Mouse (Mus musculus): ENCODE results near the gene Tk2.
"Not testable (repeated sequence)": the region's sequence is repeated elsewhere in the genome, so short reads cannot be mapped to it uniquely, and the experiment has no call there.

Gene Tk2

GRCm38 (mm10) chr8:104248276-104248675 lies at the start of gene Tk2:
Gene Tk2, minus strand, starts transcription at chr8:104248558.
- DNase-seq = peak; percentile 51

DNA sequence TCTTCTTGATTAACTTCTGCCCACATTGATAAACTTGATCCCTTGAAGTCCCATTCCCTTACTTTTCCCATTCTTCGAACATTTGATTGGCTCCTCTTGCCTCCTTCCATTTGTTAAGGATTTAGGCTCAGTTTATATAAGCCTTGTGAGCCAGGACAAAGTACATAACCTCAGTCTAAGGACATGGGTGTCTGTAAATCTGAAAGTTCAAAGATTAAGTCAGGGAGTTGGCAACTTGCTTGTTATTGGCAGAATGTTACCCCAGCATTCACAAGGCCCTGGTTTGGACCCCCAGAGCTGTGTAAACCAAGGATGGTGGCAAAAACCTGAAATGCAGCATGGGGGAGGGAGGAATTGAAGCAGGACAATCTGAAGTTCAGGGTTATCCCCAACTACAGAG lies 46.0 kb upstream of the Tk2 start:
- no peak for DNase-seq

DNA sequence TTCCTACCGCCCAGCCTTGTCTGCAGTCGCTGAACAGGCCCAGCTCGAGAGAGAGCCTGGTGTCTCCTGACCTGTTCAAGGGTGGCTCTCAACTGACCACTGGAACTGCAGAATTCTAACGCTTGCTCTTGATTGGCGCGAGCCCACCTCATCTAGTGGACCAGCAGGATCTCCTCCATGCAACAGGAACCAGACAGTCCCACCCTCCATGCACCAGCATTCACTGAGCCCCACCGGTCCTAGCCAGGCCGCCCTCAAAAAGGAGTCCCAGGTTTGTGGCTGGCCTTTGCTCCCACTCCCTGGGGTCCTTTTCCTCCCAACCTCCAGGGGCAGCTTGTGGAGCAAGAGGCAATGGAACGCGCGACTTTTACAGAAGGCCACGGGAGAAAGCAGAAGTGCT lies 44.7 kb upstream of the Tk2 start, which contains the start of gene Cmtm2a:
Gene Cmtm2a, minus strand, starts transcription at position 101 of the 400 bp plus-strand sequence.
- DNase-seq = not testable (repeated sequence)

DNA sequence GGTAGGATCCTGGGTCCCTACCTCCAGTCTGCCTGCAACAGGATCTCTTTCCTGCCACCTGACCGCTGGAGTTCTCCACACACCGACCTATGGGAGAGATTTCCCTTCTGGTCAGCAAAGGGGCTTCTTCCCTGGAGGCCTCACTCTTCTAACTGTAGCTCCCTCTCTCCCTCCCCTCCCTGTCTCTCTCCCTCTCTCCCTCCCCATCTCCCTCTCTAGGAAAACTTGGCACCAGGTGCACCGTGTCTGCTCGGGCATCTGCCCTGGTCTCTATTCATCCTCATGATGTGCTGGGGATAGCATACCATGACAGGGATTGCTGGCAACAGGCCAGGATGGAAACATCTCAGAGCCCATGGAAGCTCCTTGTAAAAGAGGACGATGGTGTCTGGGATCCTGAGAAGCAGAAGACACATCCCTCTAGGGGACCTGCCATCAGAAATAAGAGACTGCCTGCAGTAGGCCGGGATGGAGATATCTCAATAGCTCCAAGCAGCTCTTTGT lies 20.6 kb upstream of the Tk2 start:
- DNase-seq = no peak

- no peak for DNase-seq
Measured at GRCm38 (mm10) chr8:104268368-104268767, 20.0 kb upstream of the Tk2 start.

GRCm38 (mm10) chr8:104264271-104264935 lies 16.0 kb upstream of the Tk2 start:
- DNase-seq = not testable (repeated sequence)

DNA sequence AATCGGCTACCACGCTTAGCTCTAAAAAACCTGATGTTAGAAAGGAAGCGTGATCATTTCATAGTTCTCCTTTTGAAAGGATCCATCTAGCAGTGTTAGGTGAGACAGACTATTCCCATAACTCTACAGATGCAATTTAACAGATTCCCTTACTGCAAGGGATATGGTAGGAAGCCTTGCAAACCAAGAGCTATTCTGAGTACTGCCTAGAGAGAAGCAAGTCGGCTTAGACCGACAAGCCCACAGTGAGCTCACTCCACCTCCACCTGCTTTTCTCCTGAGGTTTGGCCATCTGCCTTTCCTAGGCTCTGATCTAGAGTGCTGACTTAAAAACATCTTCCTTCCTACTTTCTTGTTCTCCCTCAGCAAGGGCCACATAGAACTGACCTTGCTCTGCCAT lies 13.4 kb upstream of the Tk2 start:
- not testable (repeated sequence) for DNase-seq

DNA sequence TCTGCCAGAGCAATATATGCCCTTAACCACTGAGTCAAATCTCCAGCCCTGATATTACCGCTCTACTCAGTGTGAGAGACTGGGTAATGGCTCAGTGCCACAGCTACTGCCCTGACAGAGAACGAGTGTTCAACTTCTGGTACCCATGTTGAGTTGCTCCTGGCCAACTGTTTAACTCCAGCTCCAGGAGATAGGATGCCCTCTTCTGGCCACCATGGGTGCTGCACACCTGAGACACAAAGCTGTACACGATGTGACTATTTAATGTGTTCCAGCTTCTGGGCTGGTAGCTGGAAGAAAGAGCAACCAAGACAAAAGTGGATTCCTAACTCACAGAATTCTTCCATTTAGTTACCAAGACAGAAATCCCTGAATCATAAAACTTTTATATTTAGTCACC lies 4.7 kb upstream of the Tk2 start:
- DNase-seq = no peak

DNA sequence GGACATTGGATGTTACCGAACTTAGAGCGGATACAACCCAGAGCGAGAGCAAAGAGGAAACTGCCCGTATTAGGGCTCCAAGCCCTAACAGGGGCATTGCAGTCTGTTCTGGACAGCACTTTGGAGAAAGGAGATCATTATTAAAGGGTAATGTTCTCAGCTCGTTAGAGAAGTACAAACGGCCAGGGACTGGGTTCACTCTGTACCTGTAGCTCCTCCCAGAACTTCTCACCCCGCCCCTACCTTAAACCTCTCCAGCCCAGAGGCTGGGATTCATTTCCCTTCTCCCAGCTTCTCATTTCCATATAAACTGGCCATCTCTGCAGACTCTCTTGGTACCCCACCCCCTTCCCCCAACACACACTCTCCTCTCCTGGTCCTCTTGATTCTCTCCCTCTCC lies 3.1 kb upstream of the Tk2 start:
- no peak for DNase-seq

- DNase-seq = peak; percentile 73
Measured at GRCm38 (mm10) chr8:104250439-104251367, 2.3 kb upstream of the Tk2 start, which contains the start of gene Cklf. Gene Cklf, plus strand, starts transcription at chr8:104250861.

DNA sequence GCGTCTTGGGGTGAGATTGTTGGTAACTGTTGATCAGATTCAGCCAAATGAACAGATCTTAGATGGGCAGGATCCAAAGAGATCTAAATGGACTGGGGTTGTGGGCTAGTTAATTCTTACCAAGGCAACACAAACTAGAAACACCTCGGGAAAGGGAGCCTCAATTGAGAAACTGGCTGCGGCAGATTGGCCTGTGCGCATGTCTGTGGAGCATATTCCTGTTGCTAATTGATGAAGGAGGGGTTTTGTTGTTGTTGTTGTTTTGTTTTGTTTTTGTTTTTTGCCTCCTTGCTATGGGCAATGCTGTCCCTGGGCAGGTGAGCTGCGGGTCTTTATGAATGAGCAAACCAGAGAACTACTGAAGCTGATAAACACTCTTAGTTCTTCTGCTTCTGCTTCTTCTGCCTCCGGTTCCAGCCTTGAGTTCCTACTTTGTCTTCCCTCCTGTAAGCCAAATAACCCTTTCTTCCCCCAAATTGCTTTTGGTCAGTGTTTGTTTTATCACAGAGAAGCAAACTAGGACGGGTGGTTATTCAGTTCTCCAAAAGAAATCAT lies 1.2 kb upstream of the Tk2 start:
- DNase-seq = no peak

DNA sequence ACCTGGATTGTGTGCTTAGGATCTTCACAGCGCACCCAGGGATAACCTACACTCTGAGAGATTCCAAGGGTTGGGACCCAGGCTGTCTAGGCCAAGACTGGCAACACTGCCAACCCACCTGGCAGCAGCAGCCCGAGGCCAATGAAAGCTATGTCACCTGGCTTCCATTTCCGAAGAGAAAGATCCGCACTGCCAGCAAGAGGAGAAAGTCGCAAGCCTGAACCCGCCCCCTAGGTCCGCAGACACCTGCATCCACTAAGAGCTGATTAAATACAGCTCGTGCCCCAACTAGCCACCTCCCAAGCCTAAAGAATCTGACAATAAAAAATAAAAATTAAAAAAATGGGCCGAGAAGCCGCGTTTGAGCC lies 466 bp downstream of the Tk2 start:
- peak; percentile 22 for DNase-seq

GRCm38 (mm10) chr8:104247054-104247907 lies 1.1 kb downstream of the Tk2 start:
- DNase-seq = no peak

GRCm38 (mm10) chr8:104246621-104247020 lies 1.7 kb downstream of the Tk2 start:
- DNase-seq = no peak

- DNase-seq = no peak
Measured at GRCm38 (mm10) chr8:104242038-104242644, 6.2 kb downstream of the Tk2 start.

- no peak for DNase-seq
Measured at GRCm38 (mm10) chr8:104239418-104239861, 8.9 kb downstream of the Tk2 start.

- no peak for DNase-seq
Measured at GRCm38 (mm10) chr8:104234573-104234972, 13.8 kb downstream of the Tk2 start.

DNA sequence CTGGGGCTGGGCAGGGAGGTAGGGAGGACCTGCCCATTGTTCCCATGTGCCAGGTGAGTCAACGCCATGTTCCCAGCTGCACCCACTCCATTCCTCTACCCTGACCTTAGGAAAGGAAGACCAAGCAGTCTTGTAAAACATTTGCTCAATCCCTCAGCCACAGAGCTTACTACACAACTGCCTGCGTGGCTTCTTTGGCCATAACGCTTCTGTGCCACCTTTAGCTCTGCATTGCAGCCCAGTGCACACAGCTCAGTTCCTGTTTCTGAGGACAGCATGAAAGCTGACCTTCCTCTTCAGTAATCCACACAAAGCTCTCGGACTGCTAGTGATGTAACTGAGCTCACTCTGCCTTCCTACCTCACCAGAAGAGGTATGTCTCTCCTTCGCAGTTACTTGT lies 15.4 kb downstream of the Tk2 start:
- DNase-seq = no peak

DNA sequence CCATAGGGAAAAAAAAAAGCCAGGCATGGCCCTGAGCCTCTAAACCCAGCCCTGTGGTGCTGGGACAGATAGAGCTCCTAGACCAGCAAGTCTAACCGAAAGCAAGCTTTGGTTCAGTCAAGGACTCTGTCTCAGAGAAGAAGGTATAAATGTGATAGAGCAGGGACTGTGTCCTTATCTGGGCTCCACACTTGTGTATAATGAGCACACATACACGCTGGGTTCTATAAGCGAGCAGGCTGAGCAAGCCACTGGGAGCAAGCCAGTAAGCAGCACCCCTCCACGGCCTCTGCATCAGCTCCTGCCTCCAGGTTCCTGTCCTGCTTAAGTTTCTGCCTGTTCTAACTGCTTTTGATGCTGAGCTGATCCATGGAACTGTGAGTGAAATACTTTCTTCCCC lies 16.3 kb downstream of the Tk2 start:
- no peak for DNase-seq

DNA sequence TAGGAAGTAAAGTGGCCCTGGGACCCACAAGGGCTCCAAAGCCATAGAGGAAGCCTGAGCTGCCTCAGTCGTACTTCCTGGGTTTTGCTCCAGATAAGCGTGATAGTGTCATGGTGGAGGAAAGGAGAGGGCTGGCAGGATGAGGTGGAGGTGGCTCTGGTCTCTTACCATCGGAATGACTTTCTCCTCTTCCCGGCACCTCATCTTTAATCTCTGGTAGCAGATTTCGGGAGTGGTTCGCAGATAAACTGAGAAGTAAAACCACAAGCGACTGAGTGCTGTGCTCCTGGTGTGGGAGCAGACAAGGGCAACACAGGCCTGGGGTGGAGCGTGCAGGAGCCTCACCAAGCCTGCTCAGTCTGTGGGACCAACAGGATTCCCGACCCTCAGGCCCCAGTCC lies 18.0 kb downstream of the Tk2 start:
- DNase-seq = no peak

DNA sequence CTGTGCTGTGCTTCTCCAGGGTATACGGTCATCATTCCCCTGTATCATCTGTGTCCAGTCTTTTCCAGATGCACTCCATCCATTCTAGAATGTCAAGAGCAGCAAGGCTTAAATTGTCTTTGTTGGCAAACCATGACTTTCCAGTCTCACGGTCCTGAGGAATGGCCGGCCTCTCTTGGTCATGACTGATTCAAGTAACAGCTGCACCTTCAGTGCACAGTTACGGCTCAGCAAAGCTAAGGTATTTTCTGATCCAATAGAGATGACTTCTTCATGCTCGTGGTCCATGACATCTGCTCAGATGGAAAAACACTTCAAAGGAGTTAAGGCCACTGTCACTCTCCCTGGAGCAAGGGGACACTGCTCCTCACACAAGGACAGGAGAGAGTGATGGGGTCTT lies 21.3 kb downstream of the Tk2 start:
- no peak for DNase-seq

DNA sequence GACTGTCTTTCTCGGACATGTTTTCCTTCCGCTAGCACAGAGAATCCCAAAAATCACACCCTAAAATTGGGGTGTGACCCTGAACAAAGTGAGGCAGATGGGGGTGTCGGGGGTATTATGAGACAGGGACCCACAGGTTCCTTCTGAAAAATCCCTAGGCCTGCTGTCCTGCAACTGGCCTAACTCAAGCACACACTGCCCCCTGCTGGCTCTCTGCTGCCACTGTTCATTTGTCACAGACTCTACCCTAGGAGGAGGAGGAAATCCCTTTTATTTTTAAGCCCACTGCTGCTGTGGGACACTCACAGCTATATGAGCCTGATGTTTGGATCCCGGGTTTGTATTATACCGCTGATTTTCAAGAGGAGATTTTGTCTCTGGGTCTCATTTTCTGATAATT lies 28.6 kb downstream of the Tk2 start:
- DNase-seq = peak; percentile 37

Data from cerebellum, adult 11 months (tissue).